Mouse (Mus musculus): Measurements from ENCODE around the gene Cpn1.

GRCm38 (mm10) chr19:44024921-44025585 is 38.7 kb upstream of the Cpn1 start:
- no peak for TF ChIP-seq POLR2A (IDR thresholded peaks at IDR 0.05; ENCODE audit: extremely low read depth, insufficient read depth, low read length)
- TF ChIP-seq CTCF (IDR thresholded peaks at IDR 0.05; ENCODE audit: extremely low read depth, insufficient read depth, low read length), result no peak
